Mouse (Mus musculus): ENCODE measurements around the gene Trem1. TPM values are rescaled to one million over a fixed set of nuclear protein-coding genes. Genes with fewer than 3 reads are reported as not detected.

The Trem1 gene
- polyA plus RNA-seq, 1 experiment: not detected

GRCm38 (mm10) chr17:48286765-48287164 is 54.2 kb downstream of the Trem1 start:
- TF ChIP-seq GATA1 (IDR thresholded peaks at IDR 0.05; ENCODE audit: low read length): no peak

- TF ChIP-seq GATA1 (IDR thresholded peaks at IDR 0.05; ENCODE audit: low read length): no peak
Observed at GRCm38 (mm10) chr17:48287276-48287675, 54.7 kb downstream of the Trem1 start.

GRCm38 (mm10) chr17:48293500-48294194 is 61.1 kb downstream of the Trem1 start:
- no peak for TF ChIP-seq GATA1 (IDR thresholded peaks at IDR 0.05; ENCODE audit: low read length)

Other genes with a start within 250 kb of the Trem1 start
- gene 1700122O11Rik, start 194.5 kb upstream of the Trem1 start, polyA plus RNA-seq (2012): not detected in 2 replicates
- not detected in 2 replicates for gene 1700067P10Rik, start 143.4 kb upstream of the Trem1 start, polyA plus RNA-seq (2012)
- gene 9830107B12Rik, start 86.5 kb upstream of the Trem1 start, polyA plus RNA-seq (2012): not detected in 2 replicates
- not detected in 2 replicates for gene A530064D06Rik, start 65.5 kb upstream of the Trem1 start, polyA plus RNA-seq (2012)
- gene Trem3, start 15.0 kb downstream of the Trem1 start, polyA plus RNA-seq (2012): not detected in 2 replicates
- 0.05 TPM in 1 of 2 replicates, not detected in the other for gene Treml4, start 31.5 kb downstream of the Trem1 start, polyA plus RNA-seq (2012)
- gene Treml2, start 66.7 kb downstream of the Trem1 start, polyA plus RNA-seq (2012): 15.1 and 15.2 TPM in 2 replicates
- gene B430306N03Rik, start 83.4 kb downstream of the Trem1 start, polyA plus RNA-seq (2012): 0.02 TPM in 2 replicates
- 1.1 and 1.2 TPM in 2 replicates for gene Trem2, start 113.6 kb downstream of the Trem1 start, polyA plus RNA-seq (2012)
- 2.2 and 2.9 TPM in 2 replicates for gene Treml1, start 127.1 kb downstream of the Trem1 start, polyA plus RNA-seq (2012)
- gene Nfya, start 177.1 kb downstream of the Trem1 start, polyA plus RNA-seq (2012): 45.8 and 46.5 TPM in 2 replicates
- 4.5 and 5.3 TPM in 2 replicates for gene Oard1, start 177.2 kb downstream of the Trem1 start, polyA plus RNA-seq (2012)
- 0.09 and 0.14 TPM in 2 replicates for gene Apobec2, start 200.2 kb downstream of the Trem1 start, polyA plus RNA-seq (2012)
- 18.2 and 49.1 TPM in 2 replicates for gene Tspo2, start 218.8 kb downstream of the Trem1 start, polyA plus RNA-seq (2012)
- gene Unc5cl, start 222.1 kb downstream of the Trem1 start, polyA plus RNA-seq (2012): 2.2 TPM in 2 replicates

Data from G1E-ER4 (cell line).